Mouse (Mus musculus): ENCODE measurements around the gene Wdr86.
"Not testable (repeated sequence)": the region's sequence is repeated elsewhere in the genome, so short reads cannot be mapped to it uniquely, and the experiment has no call there.

Gene Wdr86

DNA sequence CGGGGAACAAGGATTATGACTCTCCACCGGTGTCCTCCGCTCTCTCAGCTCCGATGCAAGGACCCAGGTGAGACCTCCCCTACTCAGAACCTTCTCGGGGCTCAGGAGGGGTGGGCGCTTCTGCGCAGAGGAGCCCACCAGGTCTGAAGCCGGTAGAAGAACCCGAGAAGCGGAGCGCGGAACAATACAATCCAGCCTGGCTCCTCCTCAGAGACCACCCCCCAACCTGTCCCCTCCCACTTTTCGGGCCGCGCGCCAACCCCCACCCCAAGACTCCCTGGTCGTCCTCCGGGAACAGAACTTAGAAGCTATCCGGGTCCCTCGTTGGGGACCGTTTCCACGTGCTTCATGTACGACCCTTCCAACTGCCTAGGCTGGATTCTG is at the start of gene Wdr86:
Wdr86 (minus strand) TSS at position 240 of the 384 bp plus-strand sequence.
- DNase-seq = no peak

DNA sequence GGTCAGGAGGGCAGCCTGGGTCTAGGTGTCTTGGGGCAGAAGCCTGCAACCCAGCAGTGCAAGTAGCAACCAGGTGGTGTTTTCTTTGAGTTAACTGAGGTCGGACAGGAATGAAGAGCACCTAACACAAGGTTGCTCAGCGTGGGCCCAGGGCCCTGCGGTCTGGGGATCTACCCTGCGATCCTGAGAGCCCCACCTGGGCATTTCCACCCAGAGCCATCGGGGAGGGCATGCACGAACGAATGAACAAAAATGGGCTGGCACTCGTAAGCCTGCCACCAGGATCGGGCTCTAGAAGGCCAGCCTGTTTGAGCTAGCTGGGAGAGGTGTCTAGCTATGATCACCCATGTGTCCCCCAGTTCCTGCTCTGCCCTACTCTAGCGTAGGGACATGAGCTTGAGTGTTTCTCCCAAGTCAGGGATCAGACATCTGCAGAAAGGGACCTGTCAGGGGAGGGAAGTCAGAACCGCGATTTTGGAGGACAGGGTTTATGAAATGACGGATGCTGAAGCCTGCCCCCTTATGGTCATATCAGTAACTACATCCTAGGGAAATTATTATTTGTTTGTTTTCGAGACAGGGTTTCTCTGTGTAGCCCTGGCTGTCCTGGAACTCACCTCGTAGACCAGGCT is 49.5 kb upstream of the Wdr86 start:
- DNase-seq = no peak

DNA sequence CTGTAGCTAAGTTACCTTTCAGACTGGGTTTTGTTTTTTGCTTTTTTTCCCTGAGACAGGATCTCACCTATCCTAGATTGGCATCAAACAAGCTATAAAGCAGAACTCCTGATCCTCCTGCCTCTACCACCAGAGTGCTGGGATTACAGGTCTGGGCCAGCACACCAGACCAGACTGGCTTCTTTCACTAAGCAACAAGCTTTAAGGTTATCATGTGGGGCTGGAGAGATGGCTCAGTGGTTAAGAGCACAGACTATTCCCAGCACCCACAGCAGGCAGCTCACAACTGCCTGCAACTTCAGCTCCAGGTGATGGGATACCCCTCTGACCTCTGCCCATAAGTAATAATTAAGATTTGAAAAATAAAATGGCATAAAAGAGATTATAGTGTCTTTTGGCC is 48.8 kb upstream of the Wdr86 start:
- DNase-seq = no peak

DNA sequence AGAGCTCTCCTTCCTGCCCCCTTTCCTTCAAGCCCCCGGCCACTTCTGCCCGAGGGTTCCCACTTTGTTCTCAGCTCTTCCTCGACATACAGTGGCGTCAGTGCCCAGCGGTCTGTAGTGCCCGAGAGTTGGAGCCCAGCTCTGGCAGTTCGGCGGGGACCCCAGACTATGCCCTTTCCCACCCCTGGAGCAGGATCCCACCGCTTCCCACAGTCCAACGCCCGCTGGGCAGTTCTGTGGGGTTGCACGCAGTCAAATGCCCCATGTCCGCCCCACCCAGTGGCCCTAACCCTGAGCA is 48.3 kb upstream of the Wdr86 start:
- no peak for DNase-seq

DNA sequence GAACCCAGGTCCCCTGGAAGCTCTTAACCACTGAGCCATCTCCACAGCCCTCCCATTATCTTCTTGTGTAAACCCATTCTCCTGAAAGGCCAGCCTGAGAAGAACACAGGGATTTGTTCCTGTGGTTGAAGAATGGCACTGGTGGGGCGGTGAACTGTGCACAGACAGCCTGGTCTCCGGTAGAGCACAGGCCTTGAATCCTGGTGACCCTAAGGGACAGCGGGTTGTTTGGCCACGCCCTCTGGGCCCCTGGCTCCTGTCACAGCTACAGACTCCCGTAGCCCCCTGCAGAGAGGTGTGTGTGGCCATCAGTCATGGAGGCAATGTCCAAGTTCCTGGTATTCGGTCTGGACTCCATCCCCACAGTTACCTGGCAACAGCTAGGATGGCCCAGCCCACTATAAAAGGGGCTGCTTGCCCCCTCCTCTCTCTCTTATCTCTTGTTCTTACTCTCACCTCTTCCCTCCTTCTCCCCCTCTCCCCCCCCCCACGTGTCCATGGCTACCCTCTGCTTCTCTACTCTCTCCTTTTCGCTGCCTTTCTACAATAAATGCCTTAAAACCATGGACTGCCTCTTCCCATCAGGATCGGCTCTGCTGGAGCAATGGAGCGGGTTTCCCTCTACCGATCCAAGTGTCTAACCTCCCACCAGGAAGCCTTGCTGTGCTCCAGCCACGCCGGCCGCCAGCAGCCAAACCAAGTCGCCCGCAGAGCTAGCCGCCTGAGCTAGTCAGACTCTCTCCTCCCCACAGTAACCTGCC is 47.7 kb upstream of the Wdr86 start:
- no peak for DNase-seq

DNA sequence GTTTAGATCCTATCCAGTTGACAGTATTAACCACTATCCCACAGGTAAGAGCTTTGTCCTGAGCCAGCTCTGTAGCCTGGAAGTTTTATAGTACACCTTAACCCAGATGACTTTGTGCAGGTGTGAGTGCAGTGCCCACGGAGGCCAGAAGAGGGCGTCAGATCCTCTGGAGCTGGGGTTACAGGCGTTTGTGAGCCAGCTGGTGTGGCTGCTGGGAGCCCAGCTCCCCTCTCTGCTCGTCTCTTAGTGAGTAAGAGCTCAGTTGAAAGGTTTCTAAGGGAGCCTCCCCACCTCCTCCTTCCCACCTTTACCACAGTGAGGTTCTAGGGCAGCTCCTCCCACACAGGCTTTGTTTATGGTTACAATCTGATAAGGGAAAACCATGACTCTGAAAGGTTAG is 46.2 kb upstream of the Wdr86 start:
- no peak for DNase-seq

DNA sequence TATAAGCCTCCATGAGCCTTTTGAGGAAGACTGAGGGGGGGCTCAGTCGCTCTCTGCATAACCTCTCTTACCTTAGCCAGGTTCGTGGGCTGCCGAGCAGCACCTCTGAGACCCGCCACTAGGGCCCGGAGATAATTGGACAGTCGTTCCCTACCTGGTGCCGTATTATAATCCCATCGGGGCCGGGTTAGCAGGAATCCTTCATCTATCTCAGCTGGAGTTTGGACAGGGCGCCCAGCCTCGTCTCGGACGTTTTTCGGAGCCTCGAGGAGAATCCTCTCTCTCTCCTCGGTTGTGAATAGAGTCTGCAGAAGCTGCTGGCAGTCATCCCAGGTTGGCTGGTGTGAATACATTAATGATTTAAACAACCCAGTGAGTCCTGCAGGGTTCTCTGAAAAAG is 44.0 kb upstream of the Wdr86 start:
- DNase-seq = not testable (repeated sequence)

DNA sequence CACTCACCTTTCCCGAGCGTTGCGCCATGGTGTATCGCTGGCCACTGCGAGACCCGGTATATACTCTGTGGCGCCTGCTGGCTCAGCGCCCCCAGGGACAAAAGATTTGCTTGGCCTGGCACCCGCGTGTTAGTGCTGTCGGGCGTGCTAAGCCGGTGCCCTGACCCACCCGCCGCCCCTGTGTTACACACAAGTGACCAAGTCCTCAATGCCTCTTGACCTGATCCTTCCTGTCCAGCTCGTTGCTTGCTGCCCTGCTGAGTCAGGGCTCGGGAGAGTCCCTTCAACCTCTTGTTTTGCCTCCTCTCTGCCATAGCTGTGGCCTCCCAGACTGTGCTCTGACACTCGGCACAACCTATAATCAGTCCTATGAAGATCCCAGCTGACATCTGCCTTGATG is 27.3 kb upstream of the Wdr86 start, which contains the start of gene Crygn:
Crygn (minus strand) TSS at position 193 of the 400 bp plus-strand sequence.
- no peak for DNase-seq

DNA sequence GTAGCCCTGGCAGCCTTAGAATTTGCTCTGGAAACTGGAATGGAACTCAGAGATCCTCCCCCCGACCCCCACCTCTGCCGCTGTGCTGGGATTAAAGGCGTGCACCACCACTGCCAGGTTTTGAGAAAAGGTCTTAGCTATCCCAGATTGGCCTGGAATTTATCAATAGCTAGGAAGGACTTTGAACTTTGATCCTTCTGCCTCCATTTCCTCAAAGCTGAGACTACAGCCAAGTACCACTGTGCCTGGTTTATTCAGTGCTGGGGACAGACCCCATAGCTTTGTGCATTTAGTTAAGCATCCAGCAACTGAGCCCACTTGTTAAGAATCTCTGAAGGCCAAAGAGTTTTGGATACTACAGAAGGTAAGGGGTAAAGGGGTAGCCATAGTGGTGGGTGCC is 26.4 kb upstream of the Wdr86 start:
- DNase-seq = no peak

DNA sequence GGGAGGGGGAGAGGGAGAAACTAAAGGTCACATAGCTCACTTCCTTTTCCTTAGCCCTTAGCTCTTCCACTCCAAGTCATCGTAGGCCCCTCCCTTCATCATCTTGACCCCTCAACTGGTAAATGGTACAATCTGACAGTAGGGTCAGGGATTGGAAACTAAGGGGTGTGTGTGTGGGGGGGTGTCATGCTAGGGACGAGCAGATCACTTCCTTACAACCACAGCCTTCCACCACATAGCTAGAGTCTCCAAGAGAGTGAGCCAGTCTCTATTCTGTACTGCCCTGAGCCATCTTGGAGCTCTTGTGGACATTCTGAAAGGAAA is 21.6 kb upstream of the Wdr86 start:
- DNase-seq = no peak

DNA sequence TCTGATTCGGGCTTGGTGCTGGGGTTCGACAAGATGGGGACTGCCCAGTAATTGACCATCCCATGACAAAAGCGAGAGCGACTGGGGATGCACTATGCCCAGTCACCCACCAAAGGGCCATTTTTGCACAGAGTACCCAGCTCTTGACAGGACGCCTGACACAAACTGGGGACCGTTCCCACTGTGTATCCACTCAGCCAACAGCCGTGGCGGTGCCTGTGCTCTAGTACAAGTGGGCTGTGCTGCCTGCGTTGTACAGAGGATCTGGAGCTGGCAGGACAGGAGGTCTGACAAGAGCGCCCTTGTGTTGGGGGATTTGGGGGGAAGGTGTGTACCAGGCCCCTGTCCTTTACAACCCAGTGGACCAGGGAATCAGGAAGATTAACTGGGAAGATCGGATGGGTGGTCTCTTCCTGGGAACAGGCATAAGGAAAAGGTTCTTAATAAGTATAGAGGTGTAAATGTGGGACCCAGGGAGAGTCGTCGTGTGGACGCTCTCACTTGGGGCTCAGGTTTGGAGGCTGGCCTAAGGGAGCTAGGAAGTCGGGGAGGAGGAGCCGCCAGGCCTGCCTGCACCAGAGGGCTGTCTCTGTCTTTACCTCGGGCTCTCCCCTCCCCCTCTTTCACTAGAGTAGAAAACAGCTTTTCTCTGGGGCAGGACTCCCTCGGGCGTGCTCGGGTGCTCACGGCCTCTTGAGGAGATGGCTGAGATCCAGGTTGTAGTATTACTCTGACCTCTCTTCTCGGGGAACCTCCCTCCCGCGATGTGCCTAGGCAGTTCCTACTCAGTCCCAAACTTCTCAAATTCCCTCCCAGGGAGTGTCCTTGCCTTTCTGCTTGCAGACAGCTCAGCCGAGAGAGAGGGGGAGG is 21.0 kb upstream of the Wdr86 start:
- peak; percentile 46 for DNase-seq

DNA sequence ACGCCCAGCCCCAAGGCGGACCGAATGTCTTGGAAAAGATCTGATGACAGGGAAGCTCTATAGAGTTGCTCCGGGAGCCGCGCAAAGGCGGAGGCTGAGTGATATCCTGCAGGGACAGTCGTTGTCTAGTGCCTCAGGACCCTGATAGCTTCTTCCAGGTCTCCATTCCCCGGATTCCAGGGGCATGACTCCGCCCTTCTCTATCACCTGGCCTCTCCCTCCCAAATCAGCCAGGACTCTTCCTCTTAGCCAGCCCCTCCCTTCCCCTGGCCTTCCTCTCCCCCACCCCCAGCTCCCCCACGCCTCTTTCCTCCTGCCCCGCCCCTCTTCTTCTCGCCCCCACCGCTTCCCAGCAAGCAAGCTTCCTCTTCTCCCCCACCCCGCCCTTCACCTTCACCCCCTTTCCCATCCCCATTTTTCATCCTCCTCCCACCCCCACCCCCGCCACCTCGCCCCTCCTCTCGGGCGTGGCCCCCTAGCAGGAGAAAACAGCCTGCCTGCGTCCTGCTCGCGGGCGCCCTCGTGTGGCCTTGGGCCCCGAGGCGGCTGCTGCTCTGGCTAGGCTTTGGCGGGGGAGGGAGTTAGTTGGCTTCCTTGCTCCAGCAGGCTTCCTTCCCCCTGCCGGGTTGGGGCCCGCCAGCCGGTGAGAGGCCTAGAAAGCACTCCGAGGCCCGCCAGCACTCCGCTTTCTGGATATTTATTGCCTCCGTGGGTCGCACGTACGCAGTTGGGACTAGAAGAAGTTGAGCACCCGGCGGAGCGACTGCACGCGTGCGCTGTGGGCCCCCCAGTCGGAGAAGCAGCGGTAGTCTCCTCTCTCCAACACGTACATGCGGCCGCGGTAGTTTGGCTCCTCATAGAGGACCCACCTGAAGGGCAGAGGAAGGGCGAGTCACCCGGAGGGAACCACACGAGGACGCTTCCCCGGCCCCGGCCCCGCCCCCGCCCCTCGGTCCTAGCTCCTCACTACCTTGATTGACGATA is 20.1 kb upstream of the Wdr86 start:
- peak; percentile 79 for DNase-seq

DNA sequence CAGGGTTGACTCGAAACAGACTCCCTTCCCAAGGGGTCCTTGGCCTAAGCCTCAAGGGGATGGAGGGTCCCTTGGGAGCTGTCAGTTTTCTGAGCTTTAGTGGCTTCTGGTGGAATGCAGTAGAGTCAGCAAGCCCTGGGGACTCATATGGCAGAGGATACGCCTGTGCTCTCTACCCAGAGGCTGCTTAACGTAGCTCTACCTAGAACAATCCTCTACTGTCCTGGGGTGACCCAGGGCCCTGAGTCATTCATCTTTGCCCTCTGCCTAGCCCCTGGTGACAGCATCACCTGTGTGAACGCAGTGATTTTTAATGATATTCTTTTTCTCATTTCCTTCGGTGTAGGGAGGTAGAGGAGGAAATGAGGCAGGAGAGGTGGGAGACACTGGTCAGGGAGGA is 19.2 kb upstream of the Wdr86 start:
- no peak for DNase-seq

DNA sequence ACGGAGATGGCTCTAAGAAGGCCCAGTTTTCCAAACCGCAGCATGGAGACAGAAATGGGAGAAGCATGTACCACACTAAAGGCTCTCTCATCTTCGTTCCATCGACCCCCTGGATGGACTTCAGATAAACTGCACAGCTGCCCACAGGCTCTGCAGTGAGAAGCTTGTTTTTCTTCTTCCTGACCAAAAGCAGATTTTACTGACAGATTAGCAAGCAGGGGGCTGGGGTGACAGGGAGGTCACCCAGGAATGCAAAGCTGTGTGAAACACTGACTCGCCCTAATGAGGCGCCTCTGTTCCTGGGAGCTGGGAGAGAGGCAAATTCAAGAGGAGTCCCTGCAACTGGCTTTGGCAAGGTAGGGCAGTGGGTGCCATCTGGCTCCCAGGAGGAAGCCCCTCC is 17.0 kb upstream of the Wdr86 start:
- no peak for DNase-seq

DNA sequence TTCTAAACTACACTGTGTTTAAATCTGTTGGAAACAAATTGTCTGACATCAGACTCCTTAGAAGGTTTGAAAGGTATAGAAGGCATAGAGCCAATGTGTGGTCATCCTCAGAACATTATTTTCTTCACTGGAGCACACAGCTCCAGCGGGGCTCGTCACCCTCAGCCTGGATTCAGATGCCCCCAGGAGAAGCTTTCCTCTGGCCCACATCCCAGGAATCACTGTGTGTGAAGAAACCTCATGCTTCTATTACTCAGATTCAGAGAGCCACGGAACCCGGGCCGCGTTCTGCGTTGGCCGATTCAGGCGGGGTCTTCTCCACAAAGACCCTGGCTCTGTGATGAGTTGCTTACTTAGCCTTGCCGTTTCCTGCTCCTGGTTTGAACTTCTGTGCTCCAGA is 13.4 kb upstream of the Wdr86 start:
- DNase-seq = no peak

DNA sequence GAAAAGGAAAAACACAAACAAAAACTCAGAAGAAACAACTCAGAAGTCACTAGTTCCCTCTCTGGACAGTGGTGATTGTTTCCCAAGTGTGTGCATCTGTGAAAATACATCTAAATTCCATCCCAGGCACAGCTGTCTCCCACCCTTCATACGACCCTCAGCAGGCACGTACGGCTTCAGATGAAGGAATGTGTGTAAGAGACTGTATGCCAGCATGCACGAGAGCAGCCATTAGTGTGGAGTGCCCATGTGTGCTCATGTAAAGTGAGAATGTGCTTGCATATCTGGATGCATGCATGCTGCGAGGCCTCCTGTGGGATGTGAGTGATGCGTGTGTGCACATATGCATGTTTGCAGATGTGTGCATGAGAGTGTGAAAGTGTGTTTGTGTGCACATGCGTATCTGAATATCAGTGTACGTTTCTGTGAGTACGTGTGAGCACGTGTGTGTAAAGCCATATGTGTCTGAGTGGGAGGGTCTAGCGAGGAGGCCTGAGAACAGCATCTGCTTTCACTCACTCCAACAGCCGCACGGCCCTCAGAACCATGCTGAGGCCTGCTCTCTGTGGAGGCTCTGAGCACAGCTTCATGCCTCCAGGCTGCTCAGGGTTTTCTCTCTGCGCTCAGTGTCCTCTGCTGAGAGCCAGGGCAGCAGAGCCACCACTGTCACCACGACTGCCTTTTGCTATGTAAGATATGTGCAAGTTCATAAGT is 10.8 kb upstream of the Wdr86 start:
- DNase-seq = no peak

DNA sequence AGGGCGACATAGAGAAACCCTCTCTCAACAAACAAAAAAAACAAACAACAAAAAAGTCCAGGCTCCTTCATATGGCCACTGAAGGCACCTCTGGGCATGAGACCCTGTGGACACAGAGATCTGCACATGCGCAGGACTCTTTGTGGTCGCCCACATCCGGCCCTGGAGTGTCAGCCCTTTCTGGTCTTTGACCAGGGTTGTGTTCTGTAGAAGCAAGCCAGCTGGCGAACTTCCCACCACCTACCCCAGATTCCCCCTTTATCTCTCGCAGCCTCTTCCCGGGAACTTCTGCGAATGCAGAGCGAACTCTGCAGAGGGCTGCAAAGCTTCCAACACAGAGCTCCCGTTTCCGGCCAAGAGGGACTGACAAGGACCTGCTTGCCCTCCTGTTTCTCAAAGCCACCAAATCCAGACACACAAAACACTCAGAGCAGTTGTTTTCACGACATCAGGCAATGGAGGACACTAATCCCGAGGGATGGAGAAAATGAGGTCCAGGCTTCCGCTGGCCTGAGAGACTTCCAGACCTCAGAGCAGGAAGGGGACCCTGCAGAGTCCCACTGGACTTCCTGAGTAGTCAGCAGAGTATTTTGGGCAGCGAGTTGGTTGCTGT is 8.7 kb upstream of the Wdr86 start:
- DNase-seq = peak; percentile 61

DNA sequence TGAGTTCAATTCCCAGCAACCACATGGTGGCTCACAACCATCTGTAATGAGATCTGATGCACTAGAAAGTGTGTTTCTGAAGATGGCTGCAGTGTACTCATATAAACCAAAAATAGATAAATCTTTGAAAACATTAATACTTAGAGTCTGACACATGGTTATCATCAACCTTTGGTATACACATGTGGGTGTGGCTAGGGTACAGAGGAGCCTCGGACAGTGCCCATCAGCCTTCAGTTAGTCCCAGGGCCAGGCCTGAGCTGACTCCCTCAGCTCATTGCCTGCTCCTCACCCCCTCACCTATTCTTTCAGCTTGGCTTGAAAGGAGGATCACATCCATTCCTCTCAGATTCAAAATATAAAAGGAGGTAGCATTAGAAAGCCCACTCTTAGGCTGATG is 8.0 kb upstream of the Wdr86 start:
- no peak for DNase-seq

DNA sequence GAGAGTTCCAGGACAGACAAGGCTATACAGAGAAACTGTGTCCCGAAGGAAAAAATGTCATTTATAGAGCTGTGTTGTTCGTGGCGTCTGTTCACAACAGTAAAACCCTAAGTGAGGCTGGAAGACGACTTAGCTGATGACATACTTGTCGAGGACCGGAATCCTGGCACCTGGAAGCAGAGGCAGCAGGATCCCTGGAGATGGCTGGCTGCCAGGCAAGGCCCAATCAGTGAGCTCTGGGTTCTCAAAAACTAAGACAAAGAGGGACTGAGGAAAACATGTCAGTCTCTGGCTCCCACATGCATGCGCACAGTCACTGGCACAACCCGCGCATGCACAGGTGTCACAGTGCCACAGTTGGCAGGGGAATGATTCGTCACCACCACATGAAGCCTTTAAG is 7.1 kb upstream of the Wdr86 start:
- no peak for DNase-seq

DNA sequence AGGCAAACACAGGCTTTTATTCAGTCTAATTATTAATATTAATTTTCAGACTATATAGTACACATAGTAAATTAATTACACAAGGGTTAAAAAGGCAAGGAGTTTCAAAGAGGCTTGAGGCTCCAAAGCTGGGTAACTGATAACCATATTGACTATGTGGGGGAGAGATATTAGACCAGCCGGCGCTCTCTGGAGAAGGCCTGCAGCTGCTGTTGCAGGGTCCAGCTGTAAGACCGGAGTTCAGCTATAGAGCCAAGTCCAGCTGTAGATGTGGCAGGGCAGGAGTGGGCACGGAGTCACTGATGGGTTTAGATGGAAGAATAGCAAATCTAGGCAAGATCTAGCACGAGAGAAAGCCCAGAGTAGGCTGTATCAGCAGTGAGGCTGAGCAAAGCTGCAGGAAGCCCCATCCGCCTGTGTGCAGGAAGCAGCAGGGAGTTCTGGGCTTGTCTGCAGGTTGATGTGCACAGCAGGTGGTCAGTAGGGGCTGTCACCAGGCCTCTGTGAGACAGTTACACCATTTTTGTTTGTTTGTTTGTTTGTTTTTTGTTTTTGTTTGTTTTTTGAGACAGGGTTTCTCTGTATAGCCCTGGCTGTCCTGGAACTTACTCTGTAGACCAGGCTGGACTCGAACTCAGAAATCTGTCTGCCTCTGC is 3.4 kb upstream of the Wdr86 start:
- DNase-seq = no peak

DNA sequence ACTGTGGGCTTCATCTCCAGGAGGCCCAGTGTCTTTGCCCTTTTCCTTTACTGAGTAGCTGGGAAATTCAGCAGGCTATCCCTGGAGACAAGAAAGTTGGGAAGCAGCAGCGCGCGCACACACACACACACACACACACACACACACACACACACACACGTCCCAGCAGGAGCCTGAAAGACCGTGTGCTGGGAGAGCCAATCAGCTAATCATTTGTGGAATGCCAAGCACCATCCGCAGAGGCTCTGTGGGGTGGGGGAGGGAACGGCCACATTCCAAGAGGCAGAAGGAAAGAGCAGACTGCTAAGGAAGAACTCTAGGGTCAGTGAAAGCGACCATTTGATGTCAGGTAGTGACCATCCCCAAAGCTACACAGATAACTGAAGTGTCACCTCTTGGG is 2.6 kb upstream of the Wdr86 start:
- DNase-seq = no peak

Data from layer of hippocampus, adult 9-11 months (tissue).